Mouse (Mus musculus) intestine, embryonic 14.5 days (tissue): Measurements from ENCODE around the gene Ssh3. TPM values are rescaled to one million over a fixed set of nuclear protein-coding genes. Genes with fewer than 3 reads are reported as not detected.

Experiments used
- ATAC-seq: fragments of 200-750 bp; cut with Nextera tagmentation; replicated peaks from 2 replicates; pipeline ENCODE4 v1.8.0; 2017; ENCODE audit warnings: low read depth, moderate number of reproducible peaks, moderate TSS enrichment, moderate library complexity; ENCODE audit not compliant: low FRiP score, low TSS enrichment
- DNase-seq: peaks from one replicate; pipeline ENCODE4 v3.0.0-alpha.2; 2018; ENCODE audit warnings: low spot score
- H3K27ac ChIP-seq: fragments of 300-500 bp; sonication (generic); 2 replicates; pipeline ENCODE4 v1.5.1; 2014; ENCODE audit warnings: low read depth, mild to moderate bottlenecking, control low read depth
- H3K27me3 ChIP-seq: fragments of 300-500 bp; sonication (generic); replicated peaks from 2 replicates; pipeline ENCODE4 v1.6.1; 2014; ENCODE audit warnings: low read length, control low read depth; ENCODE audit not compliant: control insufficient read depth, insufficient read depth
- H3K36me3 ChIP-seq: fragments of 300-500 bp; sonication (generic); 2 replicates; pipeline ENCODE4 v1.6.1; 2014; ENCODE audit warnings: low read length, control low read depth; ENCODE audit not compliant: control insufficient read depth, insufficient read depth
- H3K4me1 ChIP-seq: fragments of 300-500 bp; sonication (generic); replicated peaks from 2 replicates; pipeline ENCODE4 v1.6.1; 2014; ENCODE audit warnings: low read length, control low read depth, mixed read lengths; ENCODE audit not compliant: control insufficient read depth, insufficient read depth
- H3K4me2 ChIP-seq: fragments of 300-500 bp; sonication (generic); 2 replicates; pipeline ENCODE4 v1.6.1; 2014; ENCODE audit warnings: low read length
- H3K4me3 ChIP-seq: fragments of 300-500 bp; sonication (generic); 2 replicates; pipeline ENCODE4 v1.5.1; 2014; ENCODE audit warnings: low read depth, low read length, control low read depth, mixed read lengths
- H3K9ac ChIP-seq: fragments of 300-500 bp; sonication (generic); 2 replicates; pipeline ENCODE4 v1.6.1; 2014; ENCODE audit warnings: mild to moderate bottlenecking, low read length
- H3K9me3 ChIP-seq: fragments of 300-500 bp; sonication (generic); 2 replicates; pipeline ENCODE4 v1.6.1; 2016; ENCODE audit warnings: low read length, control low read depth; ENCODE audit not compliant: control insufficient read depth
- WGBS: fragments of 180-500 bp; shearing (Covaris S2); extraction: QIAGEN DNeasy Blood & Tissue Kit; methylation state at CpG from one replicate; pipeline ENCODE4 v1.1.7; 2014; 5-methylcytosine and 5-hydroxymethylcytosine counted together
- polyA plus RNA-seq: library from polyadenylated mRNA; unstranded; fragments of >200 nt; fragmentation: Nextera tagmentation; extraction: Ambion mirVana; gene quantifications from 2 replicates; pipeline ENCODE4 v1.2.1, GENCODE M21; 2014

Ssh3 gene
- polyA plus RNA-seq, 1 experiment from 2014 or later: 25.4 TPM

- peak overlapping the region; percentile 58; the same call in 1 of the 2 replicates for H3K27ac ChIP-seq
- no peak overlapping the region for H3K4me3 ChIP-seq
- no peak overlapping the region for H3K9ac ChIP-seq
- H3K36me3 ChIP-seq: peaks cover 7% of the 10 kb centered on the region
- peak overlapping the region; percentile 25 for H3K4me2 ChIP-seq
- H3K9me3 ChIP-seq: no peaks in the 10 kb centered on the region
- ATAC-seq: no peak
- peaks cover 68% of the 10 kb centered on the region for H3K4me1 ChIP-seq
- WGBS: 85% methylated on average over 6 of the region's 6 CpGs
- DNase-seq: no peak
- H3K27me3 ChIP-seq: no peaks in the 10 kb centered on the region
Measured at GRCm38 (mm10) chr19:4219943-4220342, 49.0 kb downstream of the Ssh3 start.

GRCm38 (mm10) chr19:4218784-4219183 is 50.2 kb downstream of the Ssh3 start:
- Histone ChIP-seq H3K27ac (0 out of 2 replicates have a peak overlapping the region, but pooled peaks have one; percentile 94), H3K27me3 (no peaks in the 10 kb centered on the region), H3K9me3 (no peaks in the 10 kb centered on the region), H3K4me3 (no peak overlapping the region), H3K4me1 (peaks cover 69% of the 10 kb centered on the region), H3K36me3 (peaks cover 7% of the 10 kb centered on the region), H3K4me2 (no peak overlapping the region), H3K9ac (no peak overlapping the region)
- DNase-seq: no peak
- ATAC-seq: no peak
- WGBS: 56% methylated on average over 1 of the region's 1 CpGs

GRCm38 (mm10) chr19:4218293-4218692 is 50.7 kb downstream of the Ssh3 start:
- H3K27me3 ChIP-seq: no peaks in the 10 kb centered on the region
- H3K9ac ChIP-seq: no peak overlapping the region
- peak overlapping the region; percentile 94 for H3K27ac ChIP-seq
- no peaks in the 10 kb centered on the region for H3K9me3 ChIP-seq
- H3K4me3 ChIP-seq: no peak overlapping the region
- DNase-seq (no peak), ATAC-seq (no peak)
- peaks cover 7% of the 10 kb centered on the region for H3K36me3 ChIP-seq
- peak overlapping the region; percentile 81; the same call in 1 of the 2 replicates for H3K4me2 ChIP-seq
- H3K4me1 ChIP-seq: peaks cover 74% of the 10 kb centered on the region
- 53% methylated on average over 11 of the region's 11 CpGs for WGBS

- Histone ChIP-seq H3K36me3 (peaks cover 7% of the 10 kb centered on the region), H3K4me2 (peak overlapping the region; percentile 81), H3K9me3 (no peaks in the 10 kb centered on the region), H3K27ac (peak overlapping the region; percentile 94), H3K4me3 (no peak overlapping the region), H3K4me1 (peaks cover 78% of the 10 kb centered on the region), H3K9ac (no peak overlapping the region), H3K27me3 (no peaks in the 10 kb centered on the region)
- DNase-seq (no peak), ATAC-seq (no peak)
- WGBS: 17% methylated on average over 3 of the region's 3 CpGs
Measured at GRCm38 (mm10) chr19:4217855-4218254, 51.1 kb downstream of the Ssh3 start.

- DNase-seq (no peak), ATAC-seq (no peak)
- WGBS: 4% methylated on average over 5 of the region's 5 CpGs
- no peaks in the 10 kb centered on the region for H3K27me3 ChIP-seq
- H3K4me2 ChIP-seq: peak overlapping the region; percentile 81
- peak overlapping the region; percentile 94 for H3K27ac ChIP-seq
- H3K36me3 ChIP-seq: peaks cover 4% of the 10 kb centered on the region
- H3K9ac ChIP-seq: no peak overlapping the region
- H3K4me1 ChIP-seq: peaks cover 80% of the 10 kb centered on the region
- H3K9me3 ChIP-seq: no peaks in the 10 kb centered on the region
- no peak overlapping the region; the same call in 1 of the 2 replicates for H3K4me3 ChIP-seq
Measured at GRCm38 (mm10) chr19:4217140-4217539, 51.8 kb downstream of the Ssh3 start.

- H3K36me3 ChIP-seq: no peaks in the 10 kb centered on the region
- H3K9ac ChIP-seq: no peak overlapping the region
- H3K9me3 ChIP-seq: no peaks in the 10 kb centered on the region
- H3K27me3 ChIP-seq: no peaks in the 10 kb centered on the region
- H3K4me2 ChIP-seq: peak overlapping the region; percentile 81
- H3K4me3 ChIP-seq: peak overlapping the region; percentile 84
- peak overlapping the region; percentile 94 for H3K27ac ChIP-seq
- WGBS: 14% methylated on average over 14 of the region's 14 CpGs
- ATAC-seq: no peak; the same call in 1 of the 2 replicates
- peaks cover 71% of the 10 kb centered on the region for H3K4me1 ChIP-seq
- no peak for DNase-seq
Measured at GRCm38 (mm10) chr19:4216041-4216685, 52.8 kb downstream of the Ssh3 start.

GRCm38 (mm10) chr19:4215451-4215840 is 53.5 kb downstream of the Ssh3 start:
- no peak for ATAC-seq
- 2% methylated on average over 20 of the region's 21 CpGs for WGBS
- H3K4me1 ChIP-seq: peaks cover 64% of the 10 kb centered on the region

GRCm38 (mm10) chr19:4214771-4215450 is 54.1 kb downstream of the Ssh3 start:
- Histone ChIP-seq H3K36me3 (no peaks in the 10 kb centered on the region), H3K9ac (peak overlapping the region; percentile 97), H3K4me3 (peak overlapping the region; percentile 84), H3K4me1 (peaks cover 59% of the 10 kb centered on the region), H3K27me3 (no peaks in the 10 kb centered on the region), H3K4me2 (peak overlapping the region; percentile 81), H3K9me3 (no peaks in the 10 kb centered on the region), H3K27ac (peak overlapping the region; percentile 94)
- peak; percentile 79 for DNase-seq
- under 1% methylated on average over 60 of the region's 81 CpGs for WGBS
- peak; percentile 8; the same call in 1 of the 2 replicates for ATAC-seq

More at GRCm38 (mm10) chr19:4215451-4215840, 53.5 kb downstream of the Ssh3 start:
- Histone ChIP-seq H3K27ac (peak overlapping the region; percentile 94), H3K4me3 (peak overlapping the region; percentile 84), H3K36me3 (no peaks in the 10 kb centered on the region), H3K4me2 (peak overlapping the region; percentile 81), H3K27me3 (no peaks in the 10 kb centered on the region), H3K9ac (peak overlapping the region; percentile 97), H3K9me3 (no peaks in the 10 kb centered on the region)
- no peak for DNase-seq
